Mouse (Mus musculus) heart, postnatal 0 days (tissue): ENCODE data around the gene Mxra7. TPM values are rescaled to one million over a fixed set of nuclear protein-coding genes. Genes with fewer than 3 reads are reported as not detected.

Source experiments
- ATAC-seq: fragments of 200-750 bp; cut with Nextera tagmentation; 2 replicates; pipeline ENCODE4 v1.8.0; 2017; ENCODE audit warnings: low read depth, moderate number of reproducible peaks, moderate library complexity; ENCODE audit not compliant: insufficient read depth
- DNase-seq: peaks from one replicate; pipeline ENCODE4 v3.0.0-alpha.2; 2016; ENCODE audit warnings: low spot score
- H3K27ac ChIP-seq: fragments of 300-500 bp; sonication (generic); 2 replicates; pipeline ENCODE4 v1.5.1; 2014; ENCODE audit warnings: low read depth, mild to moderate bottlenecking
- H3K27me3 ChIP-seq: fragments of 300-500 bp; sonication (generic); 2 replicates; pipeline ENCODE4 v1.6.1; 2014; ENCODE audit warnings: low read length, mixed read lengths; ENCODE audit not compliant: control insufficient read depth, insufficient read depth
- H3K36me3 ChIP-seq: fragments of 300-500 bp; sonication (generic); replicated peaks from 2 replicates; pipeline ENCODE4 v1.6.1; 2014; ENCODE audit warnings: low read length, mixed read lengths; ENCODE audit not compliant: control insufficient read depth, insufficient read depth
- H3K4me1 ChIP-seq: fragments of 300-500 bp; sonication (generic); 2 replicates; pipeline ENCODE4 v1.6.1; 2014; ENCODE audit warnings: antibody characterized with exemption; ENCODE audit not compliant: control insufficient read depth, insufficient read depth
- H3K4me2 ChIP-seq: fragments of 300-500 bp; sonication (generic); 2 replicates; pipeline ENCODE4 v1.6.1; 2014; ENCODE audit warnings: low read depth, mild to moderate bottlenecking, low read length, moderate library complexity
- H3K4me3 ChIP-seq: fragments of 300-500 bp; sonication (generic); 2 replicates; pipeline ENCODE4 v1.5.1; 2014; ENCODE audit warnings: low read depth, low read length
- H3K9ac ChIP-seq: fragments of 300-500 bp; sonication (generic); replicated peaks from 2 replicates; pipeline ENCODE4 v1.6.1; 2014; ENCODE audit warnings: low read depth, low read length, mixed read lengths
- H3K9me3 ChIP-seq: fragments of 300-500 bp; sonication (generic); replicated peaks from 2 replicates; pipeline ENCODE4 v1.6.1; 2016; ENCODE audit warnings: low read length; ENCODE audit not compliant: control insufficient read depth
- CTCF ChIP-seq: IDR thresholded peaks from 2 replicates; pipeline ENCODE4 v1.5.1; 2016; ENCODE audit warnings: antibody characterized with exemption, control low read depth, low read depth
- EP300 ChIP-seq: IDR thresholded peaks from 2 replicates; pipeline ENCODE4 v1.6.1; 2016; ENCODE audit warnings: antibody characterized with exemption, low read depth
- WGBS: fragments of 180-500 bp; shearing (Covaris S2); extraction: QIAGEN DNeasy Blood & Tissue Kit; methylation state at CpG from one replicate; pipeline ENCODE4 v1.1.7; 2014; 5-methylcytosine and 5-hydroxymethylcytosine counted together
- polyA plus RNA-seq: library from polyadenylated mRNA; unstranded; fragments of >200 nt; fragmentation: Nextera tagmentation; extraction: Ambion mirVana; gene quantifications from 2 replicates; pipeline ENCODE4 v1.2.1, GENCODE M21; 2015
- total RNA-seq: library from RNA; depleted of rRNA; stranded (reverse); fragments of >200 nt; gene quantifications from 2 replicates; pipeline ENCODE4 v1.2.3, GENCODE M21; 2014; ENCODE audit warnings: low replicate concordance

The Mxra7 gene
- total and polyA plus RNA-seq, 2 experiments from 2014 or later = 6.3 to 21.7 TPM

DNA sequence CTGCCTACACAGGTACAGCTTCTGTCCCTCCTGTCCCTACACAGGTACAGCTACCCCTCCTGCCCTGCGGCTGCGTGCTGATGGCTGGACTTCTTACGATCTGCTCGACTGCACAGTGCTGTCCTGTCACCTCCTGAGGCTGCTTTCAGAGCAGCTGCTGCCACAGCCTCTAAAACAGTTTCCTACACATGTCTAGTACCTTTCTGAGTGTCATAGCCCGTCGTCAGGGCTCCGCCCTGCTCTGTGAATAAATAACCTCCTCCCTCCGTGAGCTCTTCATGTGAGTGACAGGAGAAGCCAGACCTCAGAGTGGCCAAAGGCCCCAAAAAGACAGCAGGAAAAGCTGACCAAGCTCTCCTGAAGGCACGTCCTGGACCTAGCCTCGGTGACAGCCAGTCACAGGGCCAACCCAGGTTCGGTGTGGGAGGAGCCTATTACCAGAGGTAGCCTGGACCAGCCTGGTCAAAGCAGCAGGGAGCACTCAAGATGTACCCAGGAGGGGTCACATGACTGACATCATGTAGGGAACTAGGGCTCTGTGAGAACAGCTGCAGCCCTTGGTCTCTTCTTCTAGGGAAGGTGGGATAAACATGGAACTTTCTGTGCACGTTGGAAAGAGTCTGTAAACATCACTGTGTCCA is 38.2 kb upstream of the Mxra7 start:
- no peak overlapping the region for H3K27ac ChIP-seq
- H3K4me1 ChIP-seq = peaks cover 13% of the 10 kb centered on the region; the same call in 1 of the 2 replicates
- peaks cover 67% of the 10 kb centered on the region for H3K36me3 ChIP-seq
- WGBS = 73% methylated on average over 12 of the region's 12 CpGs
- H3K27me3 ChIP-seq = no peaks in the 10 kb centered on the region
- no peak for ATAC-seq
- TF ChIP-seq CTCF (no peak), EP300 (no peak)
- H3K4me2 ChIP-seq = no peak overlapping the region
- peak; percentile 3 for DNase-seq
- no peaks in the 10 kb centered on the region for H3K9me3 ChIP-seq
- H3K9ac ChIP-seq = no peak overlapping the region
- no peak overlapping the region for H3K4me3 ChIP-seq

DNA sequence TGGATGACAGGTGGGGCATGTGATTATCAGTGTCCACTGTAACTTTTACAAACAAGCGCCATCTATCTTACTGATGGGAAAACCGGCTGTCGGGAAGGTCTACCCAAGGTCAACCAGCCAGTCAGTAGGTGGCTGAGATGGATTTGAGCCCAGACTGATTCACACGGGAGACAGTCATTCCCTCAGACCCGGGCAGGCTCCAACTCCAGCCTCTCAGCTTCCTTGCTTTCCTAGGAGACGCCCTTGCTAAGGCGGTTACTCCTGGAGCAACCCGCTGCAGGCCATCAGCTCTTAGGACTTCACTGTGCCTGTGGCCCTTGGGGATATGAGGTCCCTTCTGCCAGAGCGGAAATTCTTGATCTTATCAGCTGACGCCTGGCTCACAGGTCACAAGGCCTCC is 36.6 kb upstream of the Mxra7 start:
- Histone ChIP-seq H3K27ac (peak overlapping the region; percentile 83), H3K4me2 (no peak overlapping the region), H3K4me1 (peaks cover 13% of the 10 kb centered on the region; the same call in 1 of the 2 replicates), H3K9ac (no peak overlapping the region), H3K36me3 (peaks cover 75% of the 10 kb centered on the region), H3K4me3 (no peak overlapping the region), H3K9me3 (no peaks in the 10 kb centered on the region), H3K27me3 (no peaks in the 10 kb centered on the region)
- peak; percentile 65 for DNase-seq
- ATAC-seq = peak; percentile 67
- no peak for TF ChIP-seq EP300
- peak; percentile 17; the same call in 1 of the 2 replicates for TF ChIP-seq CTCF
- WGBS = 17% methylated on average over 10 of the region's 10 CpGs

DNA sequence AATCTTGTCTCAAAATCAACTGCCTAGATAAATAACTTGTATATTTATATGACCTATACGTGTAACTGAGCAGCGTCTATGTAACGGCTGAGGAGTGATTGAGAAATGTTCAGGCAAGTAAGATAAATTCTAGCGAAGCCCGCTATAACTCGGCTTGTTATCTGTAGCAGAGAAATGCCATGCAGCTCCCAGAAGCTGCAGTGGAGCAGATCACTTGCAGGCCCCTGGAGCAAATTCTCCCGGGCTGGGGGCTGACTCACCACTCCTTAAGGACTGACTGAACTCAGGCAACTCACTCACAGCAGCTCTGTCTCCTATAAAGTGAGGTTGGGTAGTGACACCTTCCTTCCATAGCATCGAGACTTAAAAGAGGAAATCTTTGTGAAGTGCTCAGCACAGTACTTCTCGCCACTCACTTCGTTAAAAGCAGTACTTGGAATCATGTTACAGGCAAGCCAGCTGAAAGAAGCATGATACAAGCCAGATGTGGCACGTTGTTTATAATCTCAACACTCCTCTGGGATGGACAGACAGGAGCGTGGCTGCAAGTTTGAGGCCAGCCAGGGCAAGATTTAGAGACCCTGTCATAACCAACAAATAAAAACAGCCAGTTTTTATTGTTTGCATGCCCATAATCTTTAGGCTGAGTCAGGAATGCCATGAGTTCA is 29.5 kb upstream of the Mxra7 start:
- Histone ChIP-seq H3K9ac (no peak overlapping the region), H3K36me3 (peaks cover 48% of the 10 kb centered on the region), H3K4me1 (peaks cover 9% of the 10 kb centered on the region; the same call in 1 of the 2 replicates), H3K4me2 (no peak overlapping the region), H3K27ac (no peak overlapping the region), H3K27me3 (no peaks in the 10 kb centered on the region), H3K9me3 (no peaks in the 10 kb centered on the region), H3K4me3 (no peak overlapping the region)
- DNase-seq = no peak
- no peak for ATAC-seq
- TF ChIP-seq CTCF = no peak
- TF ChIP-seq EP300 = no peak
- WGBS = 31% methylated on average over 12 of the region's 12 CpGs

DNA sequence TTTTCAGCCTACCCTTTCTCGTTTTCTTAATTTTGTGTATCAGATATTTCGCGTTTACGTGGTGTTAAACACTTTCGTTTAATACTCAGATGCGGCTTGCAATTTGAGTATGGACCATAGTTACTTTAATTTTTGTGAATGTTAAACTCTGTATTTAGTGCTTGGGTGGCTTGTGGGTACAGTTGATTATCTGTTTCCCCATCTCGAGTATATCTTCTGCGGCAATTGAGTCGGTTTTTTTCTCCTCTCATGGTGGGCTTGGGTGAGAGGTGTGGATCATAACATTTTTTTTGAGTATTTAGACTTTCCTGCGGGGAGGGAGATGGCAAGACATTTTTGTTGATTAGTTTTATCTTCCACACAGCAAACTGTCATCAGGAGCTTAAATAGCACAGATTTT is 26.4 kb upstream of the Mxra7 start:
- H3K9ac ChIP-seq = peak overlapping the region; percentile 99
- peak overlapping the region; percentile 64 for H3K4me2 ChIP-seq
- WGBS = 17% methylated on average over 10 of the region's 10 CpGs
- no peaks in the 10 kb centered on the region for H3K27me3 ChIP-seq
- H3K36me3 ChIP-seq = peaks cover 39% of the 10 kb centered on the region
- DNase-seq (no peak), ATAC-seq (no peak)
- no peaks in the 10 kb centered on the region for H3K9me3 ChIP-seq
- peak overlapping the region; percentile 99 for H3K27ac ChIP-seq
- peak overlapping the region; percentile 95 for H3K4me3 ChIP-seq
- H3K4me1 ChIP-seq = peaks cover 12% of the 10 kb centered on the region; the same call in 1 of the 2 replicates
- TF ChIP-seq EP300 (no peak), CTCF (no peak)

DNA sequence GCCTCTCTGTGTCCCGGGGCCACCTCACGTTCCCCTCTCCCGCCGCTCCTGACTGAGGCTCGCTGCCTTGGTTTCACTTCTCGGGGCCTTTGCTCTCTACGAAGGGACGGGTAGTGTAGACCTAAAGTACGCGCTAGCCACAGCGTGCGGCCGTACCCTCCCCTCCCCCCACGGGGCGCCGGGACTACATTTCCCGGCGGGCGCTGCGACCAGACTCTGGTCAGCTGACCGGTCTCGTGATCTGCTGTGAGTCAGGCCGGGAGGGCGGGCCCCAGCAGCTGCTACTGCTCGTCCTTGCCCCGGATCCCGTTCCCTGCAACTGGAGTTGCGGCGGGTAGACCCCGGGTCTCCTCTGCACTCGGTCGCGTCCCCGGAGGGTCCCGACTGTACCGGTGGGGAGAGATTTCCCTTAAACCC is 25.7 kb upstream of the Mxra7 start:
- Histone ChIP-seq H3K9ac (peak overlapping the region; percentile 99), H3K27me3 (no peaks in the 10 kb centered on the region), H3K4me1 (peaks cover 12% of the 10 kb centered on the region; the same call in 1 of the 2 replicates), H3K27ac (peak overlapping the region; percentile 99), H3K4me2 (peak overlapping the region; percentile 64), H3K9me3 (no peaks in the 10 kb centered on the region), H3K4me3 (peak overlapping the region; percentile 95), H3K36me3 (peaks cover 39% of the 10 kb centered on the region)
- ATAC-seq (peak; percentile 87), DNase-seq (peak; percentile 96)
- 0% methylated on average over 31 of the region's 36 CpGs for WGBS
- TF ChIP-seq EP300 = peak; percentile 91
- no peak for TF ChIP-seq CTCF
